Mouse (Mus musculus): ENCODE data around the gene Aldoart2. TPM values are rescaled to one million over a fixed set of nuclear protein-coding genes. Genes with fewer than 3 reads are reported as not detected.
A peak's percentile ranks its signal among the peaks of the same experiment; 100 is the strongest.
"Not testable (repeated sequence)": the region's sequence is repeated elsewhere in the genome, so short reads cannot be mapped to it uniquely, and the experiment has no call there.

Aldoart2 gene
- not detected for total RNA-seq (2021)
- long read RNA-seq, experiment 1, result 0 reads
- long read RNA-seq, experiment 2, result 0 reads

DNA sequence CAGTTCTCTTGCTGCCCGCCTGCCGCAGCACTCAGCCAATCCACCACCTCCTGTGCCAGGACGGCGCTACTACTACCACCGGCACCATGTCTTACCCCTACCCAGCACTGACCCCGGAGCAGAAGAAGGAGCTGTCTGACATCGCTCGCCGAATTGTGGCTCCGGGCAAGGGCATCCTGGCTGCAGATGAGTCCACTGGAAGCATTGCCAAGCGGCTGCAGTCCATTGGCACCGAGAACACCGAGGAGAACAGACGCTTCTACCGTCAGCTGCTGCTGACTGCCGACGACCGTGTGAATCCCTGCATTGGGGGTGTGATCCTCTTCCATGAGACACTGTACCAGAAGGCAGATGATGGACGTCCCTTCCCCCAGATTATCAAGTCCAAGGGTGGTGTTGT is at the start of gene Aldoart2:
TSS of gene Aldoart2 (plus strand) at position 34 of the 400 bp plus-strand sequence.
- DNase-seq, result no peak

GRCm38 (mm10) chr12:55518061-55518738 is 46.8 kb upstream of the Aldoart2 start:
- peak; percentile 63 for DNase-seq

- no peak for DNase-seq
Observed at GRCm38 (mm10) chr12:55526983-55527752, 37.9 kb upstream of the Aldoart2 start.

GRCm38 (mm10) chr12:55536537-55537135 is 28.4 kb upstream of the Aldoart2 start:
- DNase-seq, result no peak

DNA sequence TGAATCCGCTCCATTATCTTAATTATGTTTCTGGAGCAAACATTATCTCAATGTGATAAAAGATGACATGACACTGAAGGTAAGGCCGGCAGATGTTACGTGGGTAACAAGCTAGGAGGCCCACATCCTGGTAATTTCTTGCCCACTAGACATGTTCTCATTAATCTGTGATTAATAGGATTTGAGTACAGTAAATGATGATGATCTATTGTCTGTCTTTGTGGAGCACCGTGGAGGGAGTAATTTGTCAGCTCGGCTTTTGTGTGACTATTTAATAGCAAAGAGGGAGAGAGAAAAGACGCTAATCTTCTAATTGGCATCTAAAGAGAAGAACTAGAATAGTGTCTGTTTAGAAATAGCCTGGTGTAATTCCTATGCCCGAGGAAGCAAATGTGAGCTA is 27.3 kb upstream of the Aldoart2 start:
- no peak for DNase-seq

GRCm38 (mm10) chr12:55538328-55538971 is 26.6 kb upstream of the Aldoart2 start:
- DNase-seq, result no peak

DNA sequence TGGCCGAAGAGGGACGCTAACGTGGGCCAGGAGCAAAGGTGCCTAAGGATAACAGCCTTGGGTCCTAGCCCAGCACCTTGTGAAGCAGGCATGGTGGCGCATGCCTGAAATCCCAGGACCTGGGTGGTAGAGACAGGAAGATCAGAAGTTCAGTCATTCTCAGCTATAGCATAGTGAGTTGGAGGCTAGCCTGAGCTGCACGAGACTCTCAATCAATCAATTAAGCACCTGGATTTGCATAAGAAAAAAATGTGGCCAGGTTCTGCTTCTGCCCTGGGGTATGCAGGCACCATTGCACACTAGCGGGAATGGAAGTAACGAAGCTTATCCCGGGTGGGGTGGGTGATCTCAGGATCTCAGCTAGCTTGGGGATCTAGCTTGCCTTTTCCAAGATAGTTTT is 25.9 kb upstream of the Aldoart2 start:
- no peak for DNase-seq

- DNase-seq, result not testable (repeated sequence)
Observed at GRCm38 (mm10) chr12:55554901-55555300, 10.1 kb upstream of the Aldoart2 start.

GRCm38 (mm10) chr12:55557866-55558265 is 7.2 kb upstream of the Aldoart2 start:
- DNase-seq, result no peak

GRCm38 (mm10) chr12:55559184-55559855 is 5.7 kb upstream of the Aldoart2 start:
- no peak for DNase-seq

DNA sequence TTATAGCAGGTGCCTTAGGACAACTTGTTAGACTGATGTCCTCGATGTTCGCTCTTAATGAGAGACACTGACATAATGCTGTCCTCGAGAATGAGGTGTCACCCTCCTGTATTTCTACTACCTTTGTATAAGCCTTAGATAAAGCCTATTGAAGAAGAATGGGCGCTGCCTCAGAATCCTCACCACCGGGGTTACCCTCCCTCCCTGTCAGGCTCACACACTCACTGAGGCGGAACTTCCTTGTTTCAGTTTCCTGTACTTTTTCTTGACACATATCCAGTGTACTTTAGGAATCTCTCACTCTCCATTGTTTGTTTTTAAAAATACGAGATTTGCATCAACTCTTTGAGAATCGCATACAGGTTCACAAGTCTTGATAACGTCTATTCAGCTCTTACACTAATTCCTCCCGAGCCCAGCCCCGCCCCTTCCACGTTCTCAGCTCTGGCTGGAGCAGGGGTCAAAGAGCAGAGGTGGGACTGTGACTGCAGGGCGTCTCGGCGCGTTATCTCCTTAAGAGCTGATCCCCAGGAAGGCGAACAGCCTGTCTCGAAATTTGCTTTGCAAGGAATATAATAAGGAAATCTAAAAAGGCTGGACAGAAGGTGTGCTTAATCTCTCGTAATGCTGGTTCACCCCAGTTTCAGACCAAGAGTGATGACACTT is 4.9 kb upstream of the Aldoart2 start:
- DNase-seq, result no peak

GRCm38 (mm10) chr12:55563742-55564141 is 1.3 kb upstream of the Aldoart2 start:
- no peak for DNase-seq

DNA sequence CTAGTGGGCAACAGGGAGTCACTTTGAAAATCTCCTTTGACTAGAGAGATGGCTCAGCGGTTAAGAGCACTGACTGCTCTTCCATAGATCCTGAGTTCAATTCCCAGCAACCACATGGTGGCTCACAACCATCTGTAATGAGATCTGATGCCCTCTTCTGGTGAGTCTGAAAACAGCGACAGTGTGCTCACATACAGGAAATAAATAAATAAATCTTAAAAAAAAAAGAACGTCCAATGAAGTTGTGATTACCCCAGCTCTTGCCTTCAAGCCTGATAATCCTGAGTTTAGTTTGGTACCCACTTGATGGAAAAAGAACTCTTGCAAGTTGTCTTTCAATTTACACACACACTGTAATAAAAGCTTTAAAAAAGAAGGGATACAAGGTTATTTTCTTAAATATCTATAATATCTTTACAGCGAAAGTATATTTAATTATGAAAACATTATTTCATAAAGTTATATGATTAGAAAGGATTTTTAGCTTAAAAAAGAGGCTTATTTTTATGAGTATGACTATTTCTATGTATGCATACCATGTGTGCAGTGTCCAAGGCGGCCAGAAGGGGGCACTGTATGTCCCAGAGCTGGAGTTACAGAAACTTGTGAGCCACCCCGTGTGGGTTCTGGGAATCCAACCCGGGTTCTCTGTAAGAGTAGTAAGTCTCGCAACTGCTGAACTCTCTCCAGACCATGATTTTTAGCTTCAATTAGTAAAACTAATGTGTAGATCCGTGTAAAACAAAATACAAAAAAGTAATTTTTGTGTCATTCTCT is 664 bp upstream of the Aldoart2 start:
- no peak for DNase-seq

- DNase-seq, result no peak
Observed at GRCm38 (mm10) chr12:55565867-55566266, 828 bp downstream of the Aldoart2 start.

- DNase-seq, result no peak
Observed at GRCm38 (mm10) chr12:55566837-55567236, 1.8 kb downstream of the Aldoart2 start.

DNA sequence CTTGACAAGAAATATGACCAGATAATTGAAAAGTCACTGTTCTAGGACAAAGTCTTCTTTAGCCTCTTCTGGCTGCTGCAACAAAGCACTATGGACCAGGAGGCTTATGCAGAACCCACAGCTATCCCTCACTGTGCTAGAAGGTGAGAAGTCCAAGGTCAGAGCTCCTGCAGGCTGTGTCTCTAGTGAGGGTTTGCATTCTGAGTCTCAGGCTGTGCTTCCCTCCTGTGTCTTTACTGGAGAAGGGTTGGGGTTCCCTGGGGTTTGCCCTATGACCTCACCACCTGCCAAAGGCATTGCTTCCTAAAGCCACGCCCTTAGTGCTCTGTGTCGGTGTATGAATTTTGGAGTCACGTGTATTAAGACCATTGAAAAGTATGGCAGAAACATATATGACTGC is 3.4 kb downstream of the Aldoart2 start:
- no peak for DNase-seq

DNA sequence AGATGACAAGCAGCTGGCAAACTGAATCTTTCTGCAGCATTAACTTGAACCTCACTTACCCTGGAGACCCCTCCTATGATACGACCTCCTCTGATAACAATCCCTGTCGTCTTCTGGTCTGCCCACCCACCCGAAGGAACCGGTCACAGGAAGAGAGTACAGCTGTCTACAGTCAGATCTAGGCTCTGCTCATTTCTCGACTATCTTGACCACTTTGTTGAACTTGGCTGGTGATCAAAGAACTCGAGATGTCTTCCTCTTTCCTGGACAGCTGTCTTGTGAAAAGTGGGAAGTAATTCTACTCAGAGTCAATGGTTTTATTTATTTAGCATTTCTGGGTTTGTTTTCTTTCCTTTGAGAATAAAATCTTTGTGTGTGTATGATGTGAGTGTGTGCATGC is 4.6 kb downstream of the Aldoart2 start:
- no peak for DNase-seq

DNA sequence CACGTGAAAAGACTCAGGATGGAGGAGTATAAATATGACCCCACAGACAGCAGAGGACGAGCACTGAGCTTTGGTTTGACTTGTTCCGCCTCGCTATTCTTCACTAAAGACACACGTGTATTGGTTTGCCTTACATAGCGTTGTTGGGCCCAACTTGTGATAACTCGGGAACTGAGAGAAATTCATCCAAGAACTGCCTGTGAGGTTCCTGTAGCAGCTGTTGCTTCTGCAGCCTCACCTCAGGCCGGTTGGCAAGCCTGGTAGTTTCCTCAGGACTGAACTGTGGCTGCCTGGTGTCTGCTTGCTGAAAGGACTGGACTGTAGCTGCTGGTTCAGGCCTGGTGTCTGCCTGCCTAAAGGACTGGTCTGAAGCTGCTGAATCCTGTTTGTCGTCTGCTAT is 5.6 kb downstream of the Aldoart2 start:
- DNase-seq, result no peak

DNA sequence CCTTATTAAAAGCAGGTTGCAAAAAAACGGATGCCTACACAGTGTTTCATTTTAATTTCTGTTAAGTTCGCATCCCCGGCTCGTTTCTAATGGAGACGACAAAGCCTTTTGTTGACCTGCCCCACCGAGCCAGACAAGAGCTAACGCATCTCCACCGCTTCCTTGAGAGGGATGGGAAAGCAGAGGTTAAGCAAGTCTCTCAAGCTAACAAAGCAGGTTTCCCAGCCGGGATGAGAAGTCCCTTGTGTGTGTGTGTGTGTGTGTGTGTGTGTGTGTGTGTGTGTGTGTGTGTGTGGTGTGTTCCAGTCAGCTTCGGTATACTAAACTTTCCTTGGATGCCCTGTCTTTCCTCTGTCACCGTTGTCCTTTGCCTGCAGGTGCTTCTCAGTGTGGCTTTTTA is 6.1 kb downstream of the Aldoart2 start:
- no peak for DNase-seq

- DNase-seq, result no peak
Observed at GRCm38 (mm10) chr12:55571661-55572060, 6.6 kb downstream of the Aldoart2 start.

GRCm38 (mm10) chr12:55573089-55573488 is 8.1 kb downstream of the Aldoart2 start:
- no peak for DNase-seq

All from gastrocnemius, postnatal 10 days (tissue).